Mouse (Mus musculus): ENCODE data around the gene Mrpl49. TPM values are rescaled to one million over a fixed set of nuclear protein-coding genes. Genes with fewer than 3 reads are reported as not detected.

The Mrpl49 gene
- polyA plus RNA-seq, 1 experiment, result 44.4 TPM

- TF ChIP-seq POLR2A (IDR thresholded peaks at IDR 0.05; ENCODE audit: extremely low read depth, insufficient read depth, low read length) (no peak), CTCF (IDR thresholded peaks at IDR 0.05; ENCODE audit: extremely low read depth, insufficient read depth, low read length) (no peak)
- Histone ChIP-seq H3K27ac (ENCODE audit: insufficient read depth, low read length) (no peak overlapping the region), H3K4me1 (ENCODE audit: control insufficient read depth, insufficient read depth, low read length) (no peaks in the 10 kb centered on the region), H3K4me3 (ENCODE audit: insufficient read depth, low read length) (no peak overlapping the region)
These were observed 48.4 kb downstream of the Mrpl49 start for GRCm38 (mm10) chr19:6009137-6009536.

- H3K4me1 ChIP-seq (ENCODE audit: control insufficient read depth, insufficient read depth, low read length), result no peaks in the 10 kb centered on the region
- H3K27ac ChIP-seq (ENCODE audit: insufficient read depth, low read length), result no peak overlapping the region
- no peak for TF ChIP-seq POLR2A (IDR thresholded peaks at IDR 0.05; ENCODE audit: extremely low read depth, insufficient read depth, low read length)
- no peak for TF ChIP-seq CTCF (IDR thresholded peaks at IDR 0.05; ENCODE audit: extremely low read depth, insufficient read depth, low read length)
- no peak overlapping the region for H3K4me3 ChIP-seq (ENCODE audit: insufficient read depth, low read length)
These were observed 50.6 kb downstream of the Mrpl49 start for GRCm38 (mm10) chr19:6007013-6007412.

GRCm38 (mm10) chr19:6005541-6005940, 52.0 kb downstream of the Mrpl49 start:
- Histone ChIP-seq H3K4me3 (ENCODE audit: insufficient read depth, low read length) (no peak overlapping the region), H3K4me1 (ENCODE audit: control insufficient read depth, insufficient read depth, low read length) (no peaks in the 10 kb centered on the region), H3K27ac (ENCODE audit: insufficient read depth, low read length) (no peak overlapping the region)
- TF ChIP-seq POLR2A (IDR thresholded peaks at IDR 0.05; ENCODE audit: extremely low read depth, insufficient read depth, low read length) (no peak), CTCF (IDR thresholded peaks at IDR 0.05; ENCODE audit: extremely low read depth, insufficient read depth, low read length) (no peak)

Other genes starting within 250 kb of the Mrpl49 start
- gene Frmd8, start 182.5 kb downstream of the Mrpl49 start, polyA plus RNA-seq (2012; rRNA removed), result 17.1 and 22.1 TPM in 2 replicates
- gene Slc25a45, start 180.0 kb downstream of the Mrpl49 start, polyA plus RNA-seq (2012; rRNA removed), result 6.6 and 7.4 TPM in 2 replicates
- 3.6 and 4.0 TPM in 2 replicates for gene Tigd3, start 163.6 kb downstream of the Mrpl49 start, polyA plus RNA-seq (2012; rRNA removed)
- gene Dpf2, start 144.8 kb downstream of the Mrpl49 start, polyA plus RNA-seq (2012; rRNA removed), result 96.2 and 99.0 TPM in 2 replicates
- gene Cdc42ep2, start 133.0 kb downstream of the Mrpl49 start, polyA plus RNA-seq (2012; rRNA removed), result 12.6 and 16.4 TPM in 2 replicates
- gene Pola2, start 93.6 kb downstream of the Mrpl49 start, polyA plus RNA-seq (2012; rRNA removed), result 11.7 and 12.9 TPM in 2 replicates
- gene Slc22a20, start 71.6 kb downstream of the Mrpl49 start, polyA plus RNA-seq (2012; rRNA removed), result not detected in 2 replicates
- gene Capn1, start 41.9 kb downstream of the Mrpl49 start, polyA plus RNA-seq (2012; rRNA removed), result 18.5 and 20.1 TPM in 2 replicates
- 25.4 and 27.5 TPM in 2 replicates for gene Syvn1, start 11.2 kb downstream of the Mrpl49 start, polyA plus RNA-seq (2012; rRNA removed)
- gene Fau, start 59 bp upstream of the Mrpl49 start, polyA plus RNA-seq (2012; rRNA removed), result 920 and 922 TPM in 2 replicates
- 58.0 and 58.9 TPM in 2 replicates for gene Znhit2, start 3.4 kb upstream of the Mrpl49 start, polyA plus RNA-seq (2012; rRNA removed)
- gene Tm7sf2, start 10.6 kb upstream of the Mrpl49 start, polyA plus RNA-seq (2012; rRNA removed), result 59.3 and 60.1 TPM in 2 replicates
- gene Vps51, start 19.4 kb upstream of the Mrpl49 start, polyA plus RNA-seq (2012; rRNA removed), result 97.2 and 98.2 TPM in 2 replicates
- gene Tmem262, start 22.2 kb upstream of the Mrpl49 start, polyA plus RNA-seq (2012; rRNA removed), result not detected in 2 replicates
- gene Gm28374, start 24.5 kb upstream of the Mrpl49 start, polyA plus RNA-seq (2012; rRNA removed), result 0.67 and 0.83 TPM in 2 replicates
- gene Zfpl1, start 27.2 kb upstream of the Mrpl49 start, polyA plus RNA-seq (2012; rRNA removed), result 81.1 and 83.9 TPM in 2 replicates
- 0.15 and 0.44 TPM in 2 replicates for gene Cdca5, start 27.2 kb upstream of the Mrpl49 start, polyA plus RNA-seq (2012; rRNA removed)
- not detected in 2 replicates for gene AC131692.1, start 36.6 kb upstream of the Mrpl49 start, polyA plus RNA-seq (2012; rRNA removed)
- gene Naaladl1, start 48.0 kb upstream of the Mrpl49 start, polyA plus RNA-seq (2012; rRNA removed), result 0.13 and 0.21 TPM in 2 replicates
- 31.8 and 35.1 TPM in 2 replicates for gene Sac3d1, start 60.9 kb upstream of the Mrpl49 start, polyA plus RNA-seq (2012; rRNA removed)
- gene Snx15, start 70.5 kb upstream of the Mrpl49 start, polyA plus RNA-seq (2012; rRNA removed), result 63.8 and 68.9 TPM in 2 replicates
- 0.50 and 0.57 TPM in 2 replicates for gene Batf2, start 83.2 kb upstream of the Mrpl49 start, polyA plus RNA-seq (2012; rRNA removed)
- gene Arl2, start 83.8 kb upstream of the Mrpl49 start, polyA plus RNA-seq (2012; rRNA removed), result 123 and 135 TPM in 2 replicates
- 0.09 and 0.23 TPM in 2 replicates for gene Majin, start 126.6 kb upstream of the Mrpl49 start, polyA plus RNA-seq (2012; rRNA removed)
- gene Gpha2, start 168.6 kb upstream of the Mrpl49 start, polyA plus RNA-seq (2012; rRNA removed), result 0.21 TPM in 1 of 2 replicates, not detected in the other
- gene Ppp2r5b, start 178.1 kb upstream of the Mrpl49 start, polyA plus RNA-seq (2012; rRNA removed), result 154 and 160 TPM in 2 replicates
- gene Atg2a, start 183.9 kb upstream of the Mrpl49 start, polyA plus RNA-seq (2012; rRNA removed), result 28.9 and 31.0 TPM in 2 replicates
- gene Ehd1, start 218.9 kb upstream of the Mrpl49 start, polyA plus RNA-seq (2012; rRNA removed), result 48.2 and 49.2 TPM in 2 replicates
- gene Cdc42bpg, start 248.7 kb upstream of the Mrpl49 start, polyA plus RNA-seq (2012; rRNA removed), result 2.1 and 2.4 TPM in 2 replicates

Measured in cortical plate, adult 2 months (tissue).